Mouse (Mus musculus) bone marrow, adult 2 months (tissue): ENCODE data around the gene Ecsit.

Experiments
- CTCF ChIP-seq: fragments of 200-500 bp; IDR thresholded peaks from 2 replicates; pipeline ENCODE4 v1.5.1; 2011; ENCODE audit warnings: low read length, control low read depth; ENCODE audit not compliant: control insufficient read depth, insufficient read depth
- POLR2A ChIP-seq: fragments of 200-500 bp; IDR thresholded peaks from 2 replicates; pipeline ENCODE4 v1.6.1; 2011; ENCODE audit warnings: low read depth, mild to moderate bottlenecking, control low read depth, low read length, borderline replicate concordance; ENCODE audit not compliant: control insufficient read depth

DNA sequence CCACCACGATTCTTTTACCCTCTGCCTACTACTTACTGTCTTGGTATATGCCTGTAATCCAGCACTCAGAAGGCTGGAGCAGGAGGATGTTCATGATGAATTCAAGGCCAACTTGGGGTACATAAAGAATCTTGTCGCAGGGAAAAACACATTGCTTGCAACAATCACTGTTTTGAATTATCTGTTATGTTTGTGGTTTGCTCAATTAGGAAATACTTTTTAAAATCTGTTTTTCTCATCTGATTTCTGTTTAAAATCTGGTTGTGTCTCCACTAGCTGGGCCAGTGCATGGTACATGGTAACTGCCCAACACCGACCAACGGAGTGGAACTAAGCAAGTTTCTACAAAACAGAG, 594 bp downstream of the Ecsit start:
- no peak for TF ChIP-seq CTCF
- no peak for TF ChIP-seq POLR2A
